Mouse (Mus musculus): ENCODE measurements at regions not wholly inside any gene's neighbourhood (a gene's known extent, or its start where the extent isn't known, plus 50 kb on each side); places are given as distances from the start of the nearest gene placed in this dataset.

DNA sequence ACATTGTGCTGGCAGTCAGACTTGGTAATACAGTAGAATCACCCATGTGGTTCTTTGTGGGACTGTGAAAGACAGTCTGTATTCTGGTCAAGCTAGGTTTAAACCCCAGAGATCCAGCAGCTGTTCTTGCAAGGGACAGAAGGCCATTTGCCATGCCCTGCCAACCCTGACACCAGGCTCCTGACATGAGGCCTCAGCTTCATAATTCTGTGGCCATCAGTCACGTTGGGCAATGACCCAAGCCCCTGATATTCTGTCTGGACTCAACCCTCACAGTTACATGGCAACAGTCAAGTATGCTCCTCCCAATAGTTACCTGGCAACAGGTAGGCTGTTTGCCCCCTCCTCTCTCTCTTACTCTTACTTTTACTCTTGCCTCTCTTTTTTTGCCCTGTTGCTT lies 221.3 kb downstream of the Serpinb8 start:
- no peak for DNase-seq
- Histone ChIP-seq H3K36me3 (replicated peaks; ENCODE audit: insufficient read depth, low read length) (no peaks in the 10 kb centered on the region), H3K27ac (ENCODE audit: low read depth) (no peak overlapping the region), H3K9me3 (ENCODE audit: low read length) (no peaks in the 10 kb centered on the region), H3K27me3 (ENCODE audit: insufficient read depth, low read length) (no peaks in the 10 kb centered on the region), H3K4me3 (ENCODE audit: low read depth, low read length) (no peak overlapping the region), H3K9ac (replicated peaks) (no peak overlapping the region), H3K4me2 (ENCODE audit: low read depth, low read length) (no peak overlapping the region), H3K4me1 (ENCODE audit: insufficient read depth) (no peaks in the 10 kb centered on the region)
- TF ChIP-seq CTCF (IDR thresholded peaks at IDR 0.05; ENCODE audit: low read depth) (no peak), EP300 (IDR thresholded peaks at IDR 0.05; ENCODE audit: low read depth) (no peak)
- 55% methylated on average over 1 of the region's 1 CpGs for WGBS (ENCODE audit: insufficient replicate concordance)
- no peak for ATAC-seq

DNA sequence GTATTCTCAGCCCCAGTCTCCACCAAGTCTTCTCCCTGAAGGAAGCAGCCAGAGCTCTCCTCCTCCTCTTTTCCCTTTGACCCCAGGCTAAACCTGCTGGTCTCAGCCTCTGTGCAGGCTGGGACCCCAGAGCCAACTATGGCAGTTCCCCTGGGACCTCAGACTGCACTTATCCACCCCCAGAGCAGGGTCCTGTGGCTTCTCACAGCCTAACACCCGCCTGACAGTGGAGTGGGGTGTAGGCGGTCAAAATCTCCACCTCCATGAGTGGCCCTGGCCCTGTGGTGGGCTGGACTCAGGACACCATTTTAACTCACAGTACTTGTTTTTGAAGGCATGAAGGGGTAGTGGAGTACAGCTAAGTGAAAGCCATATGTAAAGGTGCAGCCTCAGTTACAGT lies 222.1 kb downstream of the Serpinb8 start:
- DNase-seq = no peak
- Histone ChIP-seq H3K4me3 (ENCODE audit: low read depth, low read length) (no peak overlapping the region), H3K4me1 (ENCODE audit: insufficient read depth) (no peaks in the 10 kb centered on the region), H3K9ac (replicated peaks) (no peak overlapping the region), H3K27me3 (ENCODE audit: insufficient read depth, low read length) (no peaks in the 10 kb centered on the region), H3K9me3 (ENCODE audit: low read length) (no peaks in the 10 kb centered on the region), H3K27ac (ENCODE audit: low read depth) (no peak overlapping the region), H3K4me2 (ENCODE audit: low read depth, low read length) (no peak overlapping the region), H3K36me3 (replicated peaks; ENCODE audit: insufficient read depth, low read length) (no peaks in the 10 kb centered on the region)
- ATAC-seq = no peak
- TF ChIP-seq CTCF (IDR thresholded peaks at IDR 0.05; ENCODE audit: low read depth) (no peak), EP300 (IDR thresholded peaks at IDR 0.05; ENCODE audit: low read depth) (no peak)
- 62% methylated on average over 2 of the region's 2 CpGs for WGBS (ENCODE audit: insufficient replicate concordance)

DNA sequence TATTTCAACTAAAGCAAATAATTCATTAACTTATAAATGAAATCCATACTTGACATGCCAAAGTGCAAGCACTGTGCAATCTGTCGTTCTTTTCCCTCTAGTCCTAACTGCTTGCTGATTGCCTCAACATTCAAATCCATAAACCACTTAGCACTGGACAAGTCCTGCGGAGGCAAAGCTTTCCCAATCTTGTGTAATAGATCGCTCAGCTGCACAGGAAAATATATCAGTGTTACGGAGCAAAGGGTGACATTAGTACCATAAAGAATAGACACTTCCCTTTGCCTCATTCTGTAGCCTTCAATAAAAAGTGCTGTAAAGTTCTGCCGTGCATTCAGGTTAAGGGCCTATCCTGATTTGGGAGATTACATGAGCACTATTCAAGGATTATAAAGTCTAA lies 248.1 kb downstream of the Serpinb8 start:
- Histone ChIP-seq H3K9me3 (ENCODE audit: low read length) (no peaks in the 10 kb centered on the region), H3K4me3 (ENCODE audit: low read depth, low read length) (no peak overlapping the region), H3K36me3 (replicated peaks; ENCODE audit: insufficient read depth, low read length) (no peaks in the 10 kb centered on the region), H3K27me3 (ENCODE audit: insufficient read depth, low read length) (no peaks in the 10 kb centered on the region), H3K4me1 (ENCODE audit: insufficient read depth) (no peaks in the 10 kb centered on the region), H3K9ac (replicated peaks) (no peak overlapping the region), H3K27ac (ENCODE audit: low read depth) (no peak overlapping the region), H3K4me2 (ENCODE audit: low read depth, low read length) (no peak overlapping the region)
- DNase-seq (no peak), ATAC-seq (no peak)
- 73% methylated on average over 5 of the region's 5 CpGs for WGBS (ENCODE audit: insufficient replicate concordance)
- TF ChIP-seq EP300 (IDR thresholded peaks at IDR 0.05; ENCODE audit: low read depth) (no peak), CTCF (IDR thresholded peaks at IDR 0.05; ENCODE audit: low read depth) (no peak)

DNA sequence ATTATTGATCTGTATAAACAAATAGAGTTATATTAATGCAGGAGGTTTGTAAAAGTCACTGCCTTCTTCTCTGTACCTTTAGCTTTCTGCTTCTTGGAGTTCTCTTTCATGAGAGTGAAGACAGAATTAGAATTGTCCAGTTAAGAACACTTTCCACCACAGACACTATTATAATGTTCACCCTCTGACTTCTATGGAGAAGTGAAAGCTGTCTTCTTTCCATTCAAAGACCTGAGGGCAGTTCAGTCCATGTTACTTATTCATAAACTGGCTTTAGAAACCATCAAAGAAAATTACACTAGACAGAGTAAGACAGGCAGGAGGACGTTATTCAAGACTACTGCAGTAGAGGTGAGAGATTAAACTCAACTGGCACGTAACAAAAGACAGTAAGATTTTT lies 262.6 kb downstream of the Serpinb8 start:
- Histone ChIP-seq H3K9me3 (ENCODE audit: low read length) (no peaks in the 10 kb centered on the region), H3K9ac (replicated peaks) (no peak overlapping the region), H3K4me2 (ENCODE audit: low read depth, low read length) (no peak overlapping the region), H3K27me3 (ENCODE audit: insufficient read depth, low read length) (no peaks in the 10 kb centered on the region), H3K27ac (ENCODE audit: low read depth) (no peak overlapping the region), H3K4me1 (ENCODE audit: insufficient read depth) (no peaks in the 10 kb centered on the region), H3K4me3 (ENCODE audit: low read depth, low read length) (no peak overlapping the region), H3K36me3 (replicated peaks; ENCODE audit: insufficient read depth, low read length) (no peaks in the 10 kb centered on the region)
- no peak for DNase-seq
- TF ChIP-seq EP300 (IDR thresholded peaks at IDR 0.05; ENCODE audit: low read depth) (no peak), CTCF (IDR thresholded peaks at IDR 0.05; ENCODE audit: low read depth) (no peak)
- WGBS (ENCODE audit: insufficient replicate concordance) = 56% methylated on average over 2 of the region's 2 CpGs
- no peak for ATAC-seq

DNA sequence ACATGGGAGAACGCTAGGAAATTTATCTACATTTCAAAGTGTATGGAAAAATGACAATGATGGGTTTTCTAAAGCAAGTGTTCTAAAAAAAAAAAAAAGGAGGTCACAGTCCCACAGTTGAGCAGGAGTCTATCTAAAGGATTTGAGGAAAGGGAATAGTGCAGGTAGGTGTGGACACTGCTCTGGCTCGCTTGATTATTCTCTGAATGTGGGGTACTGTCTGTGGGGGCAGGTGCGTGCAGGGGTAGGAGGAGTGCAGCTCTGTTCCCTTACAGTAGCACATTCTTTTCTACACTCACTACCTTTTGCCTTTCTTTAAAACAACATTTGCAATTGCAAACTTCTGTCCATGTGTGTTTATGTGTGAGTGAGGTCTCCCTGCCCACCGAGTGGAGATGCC lies 263.2 kb downstream of the Serpinb8 start:
- no peak for ATAC-seq
- no peak overlapping the region for H3K9ac ChIP-seq (replicated peaks)
- WGBS (ENCODE audit: insufficient replicate concordance) = 76% methylated on average over 4 of the region's 4 CpGs

DNA sequence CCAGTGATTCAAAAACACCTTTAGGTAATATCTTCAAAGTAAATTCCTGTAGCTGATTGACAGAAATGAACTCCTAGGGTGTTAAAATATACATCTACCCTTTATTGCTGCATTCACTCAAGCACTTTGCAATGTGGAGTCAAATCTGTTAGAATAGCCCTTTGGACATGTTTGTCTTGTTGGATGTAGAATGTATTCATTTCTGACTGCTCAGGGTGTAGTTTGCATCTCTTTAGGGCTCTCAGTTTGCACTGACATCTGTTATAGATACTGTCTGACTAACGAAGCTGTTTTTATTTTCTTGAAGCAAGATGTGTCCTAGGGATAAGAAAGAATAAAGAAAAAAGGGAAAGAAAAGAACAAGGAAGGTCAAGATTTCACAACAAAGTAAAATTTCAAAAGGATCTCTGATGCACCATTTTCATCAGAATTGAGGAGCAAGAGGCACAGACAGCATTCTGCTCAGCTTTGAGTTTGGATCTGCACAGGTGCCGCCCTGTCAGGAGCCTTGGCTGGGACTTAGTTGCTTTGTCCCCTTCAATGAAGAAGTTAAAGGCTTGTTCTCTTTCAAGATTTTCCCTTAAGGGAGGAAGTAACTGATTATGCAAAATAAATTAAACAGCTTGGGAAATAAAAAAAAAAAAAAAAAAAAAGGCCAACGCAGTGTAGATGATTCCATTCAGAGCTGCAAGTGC lies 308.1 kb downstream of the Serpinb8 start:
- ATAC-seq (no peak), DNase-seq (no peak)
- Histone ChIP-seq H3K4me3 (ENCODE audit: low read depth, low read length) (no peak overlapping the region), H3K36me3 (replicated peaks; ENCODE audit: insufficient read depth, low read length) (no peaks in the 10 kb centered on the region), H3K27me3 (ENCODE audit: insufficient read depth, low read length) (no peaks in the 10 kb centered on the region), H3K27ac (ENCODE audit: low read depth) (no peak overlapping the region), H3K4me1 (ENCODE audit: insufficient read depth) (no peaks in the 10 kb centered on the region), H3K4me2 (ENCODE audit: low read depth, low read length) (no peak overlapping the region), H3K9ac (replicated peaks) (no peak overlapping the region), H3K9me3 (ENCODE audit: low read length) (no peaks in the 10 kb centered on the region)
- TF ChIP-seq EP300 (IDR thresholded peaks at IDR 0.05; ENCODE audit: low read depth) = no peak
- TF ChIP-seq CTCF (IDR thresholded peaks at IDR 0.05; ENCODE audit: low read depth) = no peak
- 53% methylated on average over 3 of the region's 3 CpGs for WGBS (ENCODE audit: insufficient replicate concordance)

More for the DNA sequence above, 263.2 kb downstream of the Serpinb8 start:
- Histone ChIP-seq H3K4me1 (ENCODE audit: insufficient read depth) (no peaks in the 10 kb centered on the region), H3K9me3 (ENCODE audit: low read length) (no peaks in the 10 kb centered on the region), H3K36me3 (replicated peaks; ENCODE audit: insufficient read depth, low read length) (no peaks in the 10 kb centered on the region), H3K27me3 (ENCODE audit: insufficient read depth, low read length) (no peaks in the 10 kb centered on the region), H3K27ac (ENCODE audit: low read depth) (no peak overlapping the region), H3K4me2 (ENCODE audit: low read depth, low read length) (no peak overlapping the region), H3K4me3 (ENCODE audit: low read depth, low read length) (no peak overlapping the region)
- TF ChIP-seq CTCF (IDR thresholded peaks at IDR 0.05; ENCODE audit: low read depth) = no peak
- no peak for TF ChIP-seq EP300 (IDR thresholded peaks at IDR 0.05; ENCODE audit: low read depth)
- DNase-seq = no peak
